Mouse (Mus musculus) hindlimb bud, embryonic 11.5 days (tissue): ENCODE results near the gene Hnrnpa2b1.

Source experiments
- DNase-seq: peaks from one replicate; pipeline ENCODE4 v3.0.0-alpha.2; 2012; ENCODE audit warnings: low read depth, low spot score; ENCODE audit errors: extremely low spot score

Gene Hnrnpa2b1

DNA sequence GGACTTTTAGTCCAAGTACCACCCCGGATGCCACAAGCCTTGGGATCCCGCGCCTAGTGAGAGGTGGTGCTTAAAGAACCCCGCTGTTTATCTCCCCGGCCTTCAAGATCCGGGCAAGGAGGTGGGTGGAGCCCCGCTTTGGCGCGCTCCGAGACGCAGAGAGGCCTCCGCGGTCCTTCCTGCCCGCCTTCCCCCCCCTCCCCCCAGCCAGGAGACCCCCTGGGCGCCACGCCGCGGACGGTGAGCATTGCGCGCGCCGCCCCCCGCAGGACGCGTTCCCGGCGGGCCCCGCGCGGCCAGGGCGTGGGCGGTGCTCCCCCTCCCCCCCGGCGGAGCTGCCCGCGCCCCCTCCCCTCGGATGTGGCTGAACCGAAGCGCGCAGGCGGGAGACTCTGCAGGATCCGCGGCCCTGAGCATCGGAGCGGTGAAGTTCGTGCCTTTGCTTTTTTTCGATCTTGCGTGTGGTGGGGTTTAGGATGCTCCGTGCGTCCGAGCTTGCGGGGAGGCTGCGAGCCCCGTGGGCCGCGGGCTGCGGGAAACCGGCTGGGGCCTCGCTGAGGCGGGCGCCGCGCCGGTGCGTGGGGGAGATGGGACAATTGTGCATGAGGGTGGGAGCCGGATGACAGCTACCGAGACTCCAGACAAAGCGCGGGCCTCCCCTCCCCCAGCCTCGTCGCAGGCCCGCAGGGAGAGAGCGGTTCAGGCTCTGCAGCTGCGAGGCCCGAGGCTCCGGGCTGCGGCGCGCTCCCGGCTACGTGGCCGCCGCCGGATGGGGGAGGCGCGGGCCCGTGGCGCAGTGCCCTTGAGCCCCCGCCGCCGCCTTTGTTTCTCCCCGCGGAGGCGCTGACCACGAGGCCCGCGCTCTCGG is 851 bp upstream of the Hnrnpa2b1 start, which contains the start of gene Cbx3:
Cbx3 (plus strand) TSS at position 50 of the 868 bp plus-strand sequence.
- no peak for DNase-seq

GRCm38 (mm10) chr6:51468891-51469561 is 668 bp downstream of the Hnrnpa2b1 start:
- DNase-seq = no peak

DNA sequence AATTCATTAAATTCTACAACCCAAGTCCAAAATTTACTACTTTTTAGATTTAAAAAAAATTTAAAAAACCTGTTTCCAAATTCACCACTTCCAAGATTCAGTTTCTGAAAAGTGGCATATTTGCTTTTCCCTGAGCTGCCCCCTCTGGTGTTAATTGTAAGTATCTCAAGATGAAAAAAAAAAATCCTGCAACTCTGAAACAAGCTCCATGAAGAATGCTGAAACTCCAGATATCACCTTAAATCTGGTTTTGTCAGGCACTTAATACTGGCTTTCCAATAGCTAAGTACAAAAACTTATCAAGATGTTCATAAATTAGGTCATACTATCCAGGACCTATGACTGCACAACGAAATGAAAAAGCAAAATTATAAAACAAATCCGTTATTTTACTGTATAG is 2.0 kb downstream of the Hnrnpa2b1 start:
- DNase-seq = no peak

GRCm38 (mm10) chr6:51460363-51460762 is 9.3 kb downstream of the Hnrnpa2b1 start:
- no peak for DNase-seq

DNA sequence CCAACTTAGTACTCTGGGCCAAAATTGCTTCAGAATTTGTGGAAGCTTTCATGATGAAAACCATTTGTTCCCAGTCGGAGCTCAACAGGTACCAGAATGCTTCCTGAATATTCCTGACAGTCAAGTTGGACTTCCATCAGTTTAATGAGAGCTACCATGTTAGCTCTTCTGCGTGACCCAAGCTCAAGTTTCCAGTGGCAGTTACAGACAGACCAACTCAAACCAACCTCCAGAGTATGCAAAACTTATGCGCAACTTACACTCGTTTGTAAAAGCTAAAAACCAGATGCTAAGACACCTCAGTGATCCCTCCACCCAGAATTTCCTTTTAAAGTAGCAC is 9.7 kb downstream of the Hnrnpa2b1 start:
- no peak for DNase-seq

DNA sequence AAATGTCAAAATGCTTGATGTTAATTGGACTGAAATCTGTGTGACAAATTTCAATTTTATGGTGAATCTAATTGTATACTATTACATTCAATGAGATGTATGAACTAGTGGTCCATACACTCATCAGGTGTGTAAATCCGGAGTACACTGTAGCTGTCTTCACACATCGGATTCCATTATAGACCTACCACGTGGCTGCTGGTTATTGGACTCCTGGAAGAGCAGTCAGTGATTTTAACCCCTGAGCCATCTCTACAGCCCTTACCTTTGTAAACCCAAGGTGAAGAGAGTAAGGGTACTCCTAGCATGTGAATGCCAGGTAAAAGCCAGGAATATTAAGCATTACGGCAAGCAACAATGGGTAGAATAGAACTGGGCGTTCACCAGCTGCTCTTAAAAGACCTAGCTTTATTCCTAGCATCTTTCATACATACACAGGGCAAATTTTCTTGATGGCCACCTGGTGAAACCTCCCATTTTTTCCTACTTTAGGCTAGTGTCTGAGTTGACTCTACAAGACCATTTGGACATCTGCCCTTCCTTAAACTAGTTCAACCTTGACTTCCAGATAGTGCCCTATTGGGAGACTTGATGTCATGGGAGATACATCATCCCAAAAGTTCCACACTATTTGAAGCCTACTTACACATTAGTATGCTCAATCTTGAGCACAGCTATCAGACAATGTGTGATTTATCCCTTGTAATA is 10.2 kb downstream of the Hnrnpa2b1 start:
- DNase-seq = no peak

- no peak for DNase-seq
These were observed 10.8 kb downstream of the Hnrnpa2b1 start for GRCm38 (mm10) chr6:51458925-51459312.

GRCm38 (mm10) chr6:51457770-51458387 is 11.8 kb downstream of the Hnrnpa2b1 start:
- no peak for DNase-seq

- DNase-seq = no peak
These were observed 12.4 kb downstream of the Hnrnpa2b1 start for GRCm38 (mm10) chr6:51457283-51457682.

GRCm38 (mm10) chr6:51456198-51456597 is 13.5 kb downstream of the Hnrnpa2b1 start:
- DNase-seq = no peak

DNA sequence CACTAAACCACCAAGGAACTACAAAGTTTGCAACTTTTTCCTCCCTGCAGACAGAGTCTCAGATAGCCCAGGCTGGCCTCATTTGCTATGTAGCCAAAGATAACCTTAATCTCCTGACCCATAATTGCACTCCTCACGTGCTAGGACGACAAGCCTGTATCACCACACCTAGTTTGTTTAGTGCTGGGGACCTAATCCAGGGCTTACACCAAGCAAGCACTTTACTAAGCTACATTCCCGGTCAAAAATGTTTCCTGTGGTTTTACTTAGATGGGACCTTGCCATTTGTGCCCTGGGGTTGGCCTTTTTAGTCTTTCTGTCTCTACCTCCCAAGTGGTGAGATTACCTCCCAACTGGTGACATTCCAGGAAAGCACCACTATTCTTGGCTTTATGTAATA is 14.7 kb downstream of the Hnrnpa2b1 start:
- DNase-seq = no peak

GRCm38 (mm10) chr6:51452927-51453503 is 16.7 kb downstream of the Hnrnpa2b1 start:
- DNase-seq = no peak

DNA sequence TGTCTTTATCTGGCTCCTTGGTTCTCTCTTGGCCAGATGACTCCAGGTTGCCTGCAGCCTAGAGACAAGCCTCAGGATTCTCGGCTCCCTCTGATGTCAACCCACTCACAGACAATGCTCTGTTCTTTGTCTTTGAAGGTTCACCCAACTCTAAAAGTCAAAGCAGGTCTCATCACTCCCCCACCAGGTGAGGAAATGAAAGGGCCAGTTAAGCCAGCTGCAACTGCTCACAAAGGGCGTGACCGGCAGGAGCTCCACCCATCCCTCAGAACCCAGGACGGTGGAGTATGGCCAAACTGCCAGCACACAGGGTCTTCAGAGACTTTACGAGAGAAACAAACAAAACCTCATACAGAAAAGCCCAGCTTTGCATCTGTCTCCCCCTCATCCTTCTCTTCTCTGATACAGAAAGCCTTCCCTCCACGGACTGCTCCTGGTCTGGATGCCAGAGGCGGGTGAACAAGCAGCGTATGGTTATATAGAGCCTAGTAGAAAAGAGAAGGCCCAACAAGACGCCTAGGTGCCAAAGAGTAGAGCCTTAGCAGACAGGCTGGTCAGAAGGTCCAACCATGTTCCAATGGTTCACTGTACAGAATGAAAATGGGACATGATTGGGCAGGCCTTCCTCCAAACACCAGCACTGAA is 27.4 kb downstream of the Hnrnpa2b1 start:
- DNase-seq = no peak

- DNase-seq = no peak
These were observed 30.8 kb downstream of the Hnrnpa2b1 start for GRCm38 (mm10) chr6:51438826-51439330.

GRCm38 (mm10) chr6:51437665-51438064 is 32.0 kb downstream of the Hnrnpa2b1 start:
- DNase-seq = no peak

DNA sequence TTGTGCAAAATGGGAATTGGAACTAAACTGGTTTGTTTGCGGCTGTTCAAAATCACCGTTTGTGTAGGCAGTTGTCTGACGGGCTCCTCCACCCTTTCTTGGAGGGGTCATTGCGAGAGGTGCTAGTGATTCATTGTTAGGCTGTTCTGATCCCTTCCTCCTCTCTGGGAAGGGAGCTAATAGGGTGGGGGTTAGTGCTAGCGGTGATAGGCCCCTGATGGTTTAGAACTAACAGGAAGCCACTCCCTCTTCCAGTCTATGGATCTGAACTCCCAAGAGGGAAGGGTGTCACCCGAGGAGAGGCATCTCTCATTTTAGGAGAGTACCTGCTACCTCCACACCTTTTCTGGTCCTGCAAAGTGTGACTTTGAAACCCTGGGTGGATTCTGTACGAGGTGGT is 35.4 kb downstream of the Hnrnpa2b1 start:
- no peak for DNase-seq

DNA sequence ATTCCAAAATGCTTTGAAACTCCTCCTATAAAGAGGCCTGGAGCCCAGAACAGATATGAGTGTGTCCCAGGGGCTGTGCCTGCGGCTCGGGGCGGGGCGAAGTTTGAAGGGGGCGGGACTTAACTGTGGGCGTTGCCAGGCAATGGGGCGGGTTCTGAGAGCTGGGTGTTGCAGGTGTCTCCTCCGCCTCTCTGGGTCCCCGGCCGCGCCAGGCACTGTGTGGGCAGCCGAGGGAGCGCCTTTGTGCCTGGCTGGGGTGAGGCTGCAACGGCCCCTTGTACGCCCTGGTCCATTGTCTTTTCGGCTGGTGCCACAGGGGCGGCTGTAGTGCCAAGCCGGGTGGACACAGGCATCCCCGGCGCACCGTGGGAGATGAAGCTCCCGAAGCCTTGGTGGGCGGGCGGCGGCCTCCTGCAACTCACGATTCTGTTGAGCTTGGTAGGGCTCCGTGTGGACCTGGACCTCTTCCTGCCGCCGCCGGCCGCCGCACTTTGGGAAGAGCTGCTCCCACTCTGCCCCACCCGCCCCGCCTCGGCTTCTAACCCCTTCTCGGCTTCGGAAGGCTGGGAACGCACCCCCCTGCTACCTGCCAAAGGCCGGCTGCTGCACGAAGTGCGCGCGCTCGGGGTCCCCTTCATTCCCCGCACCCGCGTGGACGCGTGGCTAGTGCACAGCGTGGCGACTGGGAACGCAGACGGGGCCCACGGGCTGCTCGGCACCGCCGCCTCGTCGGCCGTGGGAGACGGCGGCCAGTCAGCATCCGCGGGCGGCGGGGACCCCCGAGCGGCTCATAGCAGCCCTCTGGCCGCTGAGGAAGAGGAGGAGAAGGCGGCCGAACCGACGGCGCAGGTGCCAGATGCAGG is 36.9 kb downstream of the Hnrnpa2b1 start, which contains the start of gene Nfe2l3:
Nfe2l3 (plus strand) TSS at position 136 of the 863 bp plus-strand sequence.
- DNase-seq = no peak

GRCm38 (mm10) chr6:51424537-51424936 is 45.2 kb downstream of the Hnrnpa2b1 start:
- DNase-seq = no peak

DNA sequence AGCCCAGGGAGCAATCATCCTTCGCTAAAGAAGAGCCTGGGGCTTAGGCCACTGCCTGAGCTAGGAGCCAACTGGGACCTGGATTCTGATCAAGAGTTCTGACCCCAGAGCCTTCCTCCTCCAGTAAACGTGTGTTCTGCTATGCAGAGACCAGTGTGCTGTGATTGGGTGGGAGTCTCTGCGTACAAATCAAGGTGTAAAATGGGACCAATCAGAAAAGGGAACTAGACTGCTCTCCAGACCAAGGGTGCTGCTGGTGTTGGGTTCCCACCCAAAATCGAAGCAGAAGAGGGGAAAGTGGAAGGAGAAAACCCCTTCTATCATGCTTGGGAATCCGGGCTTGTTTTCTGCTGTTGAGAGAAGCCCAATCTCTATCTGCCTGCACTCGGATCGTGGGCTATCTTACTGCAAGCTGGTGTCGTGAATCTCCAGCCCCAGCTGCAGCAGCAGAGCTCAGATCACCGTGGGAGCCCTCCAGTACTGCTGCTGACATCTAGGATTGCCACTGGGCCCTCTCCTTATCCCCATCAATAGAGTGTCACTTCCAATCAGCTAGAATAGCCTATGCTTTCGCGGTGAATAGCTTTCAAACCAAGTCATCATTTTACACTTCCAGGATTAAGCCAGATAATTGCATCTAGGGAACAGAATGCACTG is 46.1 kb downstream of the Hnrnpa2b1 start:
- DNase-seq = no peak
